Mouse (Mus musculus) testis, adult 2 months (tissue): ENCODE data around the gene Apoc3.

Experiments used
- CTCF ChIP-seq: fragments of 200-500 bp; IDR thresholded peaks from 2 replicates; pipeline ENCODE4 v1.5.1; 2012; ENCODE audit warnings: low read depth, mild to moderate bottlenecking, inconsistent platforms, low read length, moderate library complexity; ENCODE audit not compliant: control insufficient read depth, insufficient read depth, insufficient replicate concordance
- POLR2A ChIP-seq: fragments of 200-500 bp; IDR thresholded peaks from 2 replicates; pipeline ENCODE4 v1.6.1; 2012; ENCODE audit warnings: low read depth, mild to moderate bottlenecking, inconsistent platforms, low read length, moderate library complexity; ENCODE audit not compliant: control insufficient read depth

DNA sequence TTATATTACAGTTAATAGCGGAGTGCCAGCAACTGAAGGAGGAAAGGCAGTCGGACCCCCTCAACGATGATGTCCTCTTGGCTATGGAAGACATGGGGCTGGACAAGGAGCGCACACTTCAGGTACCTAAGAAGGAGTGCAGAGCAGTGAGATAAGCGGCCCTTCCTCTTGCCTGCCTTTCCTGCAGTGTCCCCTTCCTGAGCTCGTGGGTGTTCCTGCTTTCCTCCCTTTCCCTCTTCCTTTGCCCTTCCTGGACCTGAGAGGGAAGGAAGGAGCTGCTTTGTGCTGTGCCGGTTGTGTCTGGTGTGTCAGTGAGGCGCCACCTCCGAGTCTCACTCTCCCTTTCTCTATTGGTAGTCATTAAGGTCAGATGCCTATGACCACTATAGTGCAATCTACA is 40.6 kb downstream of the Apoc3 start:
- TF ChIP-seq CTCF (no peak), POLR2A (no peak)
